ENCODE assay signal across 21 mouse cellular contexts in the genomic region with DNA sequence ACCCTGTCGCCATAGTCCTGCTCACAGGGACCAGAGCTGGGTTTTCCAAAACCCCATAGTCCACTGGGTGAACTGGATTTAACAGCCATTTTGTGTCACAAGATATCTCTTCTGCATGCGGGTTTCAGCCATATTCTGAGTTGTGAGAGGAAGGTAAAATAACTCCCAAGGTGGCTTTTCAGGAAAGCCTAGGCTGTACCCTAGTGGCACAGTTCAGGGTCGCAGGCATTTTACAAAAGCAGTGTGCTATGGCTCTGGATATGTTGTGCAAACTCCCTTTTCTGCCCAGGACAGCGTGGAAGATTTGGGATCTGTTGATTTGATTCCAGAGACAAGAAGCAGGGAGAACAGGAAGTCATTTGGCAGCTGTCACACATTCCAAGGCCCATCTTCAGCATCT.
DNase-seq lines count a peak whose midpoint lies in the region; ATAC-seq and TF ChIP-seq lines count a peak whose summit lies in the region.
"Had no signal": no experiment of that assay in that cellular context is flagged by ENCODE, and none has a peak within 500 bp of the region (broad histone marks: within the 10 kb centered on the region; RNA-seq: fewer than 3 reads in every experiment).

No protein-coding gene starts in this region.

- no peaks in the 10 kb centered on the region for H3K9me3 ChIP-seq in embryonic facial prominence, embryonic 11.5 days (replicated peaks; ENCODE audit: control insufficient read depth, low read length)
- H3K9me3 ChIP-seq in embryonic facial prominence, embryonic 10.5 days, result no peaks in the 10 kb centered on the region
- no peaks in the 10 kb centered on the region for H3K9me3 ChIP-seq in intestine, postnatal 0 days (ENCODE audit: control insufficient read depth)
- no peaks in the 10 kb centered on the region for H3K9me3 ChIP-seq in intestine, embryonic 16.5 days (ENCODE audit: control insufficient read depth, low read length)
- H3K9me3 ChIP-seq in midbrain, embryonic 14.5 days (ENCODE audit: control insufficient read depth, low read length), result no peaks in the 10 kb centered on the region
- no peaks in the 10 kb centered on the region for H3K9me3 ChIP-seq in midbrain, embryonic 13.5 days
- no peaks in the 10 kb centered on the region for H3K9me3 ChIP-seq in limb, embryonic 15.5 days
- H3K9me3 ChIP-seq: embryonic facial prominence, embryonic 13.5 days; forebrain, embryonic 15.5 days; heart, embryonic 12.5 days; midbrain, embryonic 12.5 days had no signal

- H3K36me3 ChIP-seq in embryonic facial prominence, embryonic 11.5 days (replicated peaks; ENCODE audit: control insufficient read depth, insufficient read depth, low read depth, low read length), result no peaks in the 10 kb centered on the region
- H3K36me3 ChIP-seq in embryonic facial prominence, embryonic 10.5 days (replicated peaks), result no peaks in the 10 kb centered on the region
- no peaks in the 10 kb centered on the region for H3K36me3 ChIP-seq in intestine, postnatal 0 days (ENCODE audit: control insufficient read depth, insufficient read depth)
- H3K36me3 ChIP-seq in intestine, embryonic 16.5 days (ENCODE audit: control insufficient read depth, insufficient read depth, low read length), result no peaks in the 10 kb centered on the region
- H3K36me3 ChIP-seq in midbrain, embryonic 14.5 days (ENCODE audit: control insufficient read depth, insufficient read depth, low read length), result no peaks in the 10 kb centered on the region
- H3K36me3 ChIP-seq in midbrain, embryonic 13.5 days, result no peaks in the 10 kb centered on the region
- H3K36me3 ChIP-seq in limb, embryonic 15.5 days, result no peaks in the 10 kb centered on the region
- H3K36me3 ChIP-seq: embryonic facial prominence, embryonic 13.5 days; forebrain, embryonic 15.5 days; G1E; heart, embryonic 12.5 days; midbrain, embryonic 12.5 days had no signal

- WGBS in embryonic facial prominence, embryonic 11.5 days, result 73% methylated on average over 4 of the region's 4 CpGs
- WGBS in embryonic facial prominence, embryonic 10.5 days, result 70% methylated on average over 4 of the region's 4 CpGs
- 66% methylated on average over 4 of the region's 4 CpGs for WGBS in intestine, postnatal 0 days
- 77% methylated on average over 4 of the region's 4 CpGs for WGBS in intestine, embryonic 16.5 days
- 73% methylated on average over 4 of the region's 4 CpGs for WGBS in midbrain, embryonic 14.5 days
- 80% methylated on average over 4 of the region's 4 CpGs for WGBS in midbrain, embryonic 13.5 days
- WGBS in limb, embryonic 15.5 days, result 65% methylated on average over 4 of the region's 4 CpGs

- no peak overlapping the region for H3K27ac ChIP-seq in embryonic facial prominence, embryonic 11.5 days (replicated peaks; ENCODE audit: low read depth, low read length)
- H3K27ac ChIP-seq in embryonic facial prominence, embryonic 10.5 days (replicated peaks), result no peak overlapping the region
- H3K27ac ChIP-seq in intestine, postnatal 0 days (ENCODE audit: low read depth, low read length), result no peak overlapping the region
- H3K27ac ChIP-seq in intestine, embryonic 16.5 days (ENCODE audit: low read length), result no peak overlapping the region
- no peak overlapping the region for H3K27ac ChIP-seq in midbrain, embryonic 14.5 days (replicated peaks; ENCODE audit: low read depth, low read length)
- H3K27ac ChIP-seq in midbrain, embryonic 13.5 days, result no peak overlapping the region
- 0 out of 2 replicates have a peak overlapping the region, but pooled peaks have one; percentile 1 for H3K27ac ChIP-seq in limb, embryonic 15.5 days
- H3K27ac ChIP-seq: embryonic facial prominence, embryonic 13.5 days; forebrain, embryonic 15.5 days; midbrain, embryonic 12.5 days had no signal

- peak; percentile 31 for DNase-seq in embryonic facial prominence, embryonic 11.5 days (ENCODE audit: low spot score)
- DNase-seq in embryonic facial prominence, embryonic 10.5 days (ENCODE audit: low spot score), result no peak
- DNase-seq in midbrain, embryonic 14.5 days, result peak; percentile 51
- DNase-seq in left cerebral cortex, postnatal 14 days (ENCODE audit: low spot score in 2 of 2), result no peak
- DNase-seq: adrenal gland, postnatal 14 days; cerebellum, adult 11-12 months; cerebellum, postnatal 14 days; heart, postnatal 4 days; kidney, adult 8-10 months; kidney, postnatal 36 days; lung, adult 2 months; right cerebral cortex, postnatal 4 days had no signal

- no peak overlapping the region for H3K4me2 ChIP-seq in embryonic facial prominence, embryonic 11.5 days (ENCODE audit: low read depth, low read length)
- H3K4me2 ChIP-seq in intestine, postnatal 0 days (replicated peaks; ENCODE audit: low read depth), result no peak overlapping the region
- no peak overlapping the region for H3K4me2 ChIP-seq in intestine, embryonic 16.5 days (ENCODE audit: low read depth, low read length)
- no peak overlapping the region for H3K4me2 ChIP-seq in midbrain, embryonic 14.5 days (ENCODE audit: low read length)
- no peak overlapping the region for H3K4me2 ChIP-seq in midbrain, embryonic 13.5 days (replicated peaks)
- no peak overlapping the region for H3K4me2 ChIP-seq in limb, embryonic 15.5 days
- H3K4me2 ChIP-seq: embryonic facial prominence, embryonic 13.5 days; forebrain, embryonic 15.5 days; heart, embryonic 12.5 days; midbrain, embryonic 12.5 days had no signal

- H3K4me3 ChIP-seq in embryonic facial prominence, embryonic 11.5 days (ENCODE audit: low read depth, low read length), result no peak overlapping the region
- H3K4me3 ChIP-seq in embryonic facial prominence, embryonic 10.5 days, result no peak overlapping the region
- H3K4me3 ChIP-seq in intestine, postnatal 0 days (ENCODE audit: low read depth, low read length), result no peak overlapping the region
- no peak overlapping the region for H3K4me3 ChIP-seq in intestine, embryonic 16.5 days (ENCODE audit: low read length)
- no peak overlapping the region for H3K4me3 ChIP-seq in midbrain, embryonic 14.5 days (replicated peaks; ENCODE audit: low read depth, low read length)
- no peak overlapping the region for H3K4me3 ChIP-seq in midbrain, embryonic 13.5 days (replicated peaks)
- H3K4me3 ChIP-seq in limb, embryonic 15.5 days, result no peak overlapping the region
- H3K4me3 ChIP-seq: embryonic facial prominence, embryonic 13.5 days; forebrain, embryonic 15.5 days; heart, embryonic 12.5 days; midbrain, embryonic 12.5 days had no signal

- no peaks in the 10 kb centered on the region for H3K4me1 ChIP-seq in embryonic facial prominence, embryonic 11.5 days (ENCODE audit: control insufficient read depth, insufficient read depth, low read length)
- H3K4me1 ChIP-seq in embryonic facial prominence, embryonic 10.5 days, result peaks cover 3% of the 10 kb centered on the region; the same call in 1 of the 2 replicates
- H3K4me1 ChIP-seq in intestine, postnatal 0 days (replicated peaks; ENCODE audit: control insufficient read depth, insufficient read depth, low read length), result no peaks in the 10 kb centered on the region
- H3K4me1 ChIP-seq in intestine, embryonic 16.5 days (ENCODE audit: control insufficient read depth, insufficient read depth, low read length), result no peaks in the 10 kb centered on the region
- no peaks in the 10 kb centered on the region for H3K4me1 ChIP-seq in midbrain, embryonic 14.5 days (ENCODE audit: control insufficient read depth, insufficient read depth, low read length)
- H3K4me1 ChIP-seq in midbrain, embryonic 13.5 days (replicated peaks), result no peaks in the 10 kb centered on the region
- H3K4me1 ChIP-seq in limb, embryonic 15.5 days, result 0 out of 2 replicates have a peak, but pooled peaks cover 4% of the 10 kb centered on the region
- H3K4me1 ChIP-seq: forebrain, embryonic 15.5 days; heart, embryonic 12.5 days had no signal

- H3K9ac ChIP-seq in embryonic facial prominence, embryonic 11.5 days (replicated peaks; ENCODE audit: low read length), result no peak overlapping the region
- no peak overlapping the region for H3K9ac ChIP-seq in intestine, postnatal 0 days (ENCODE audit: low read depth, low read length)
- no peak overlapping the region for H3K9ac ChIP-seq in intestine, embryonic 16.5 days (ENCODE audit: low read depth, low read length)
- H3K9ac ChIP-seq in midbrain, embryonic 14.5 days (replicated peaks; ENCODE audit: low read length), result no peak overlapping the region
- no peak overlapping the region for H3K9ac ChIP-seq in midbrain, embryonic 13.5 days (replicated peaks)
- no peak overlapping the region for H3K9ac ChIP-seq in limb, embryonic 15.5 days
- H3K9ac ChIP-seq: embryonic facial prominence, embryonic 13.5 days; forebrain, embryonic 15.5 days; heart, embryonic 12.5 days; midbrain, embryonic 12.5 days had no signal

- no peak for ATAC-seq in embryonic facial prominence, embryonic 11.5 days (replicated peaks; ENCODE audit: insufficient number of reproducible peaks, low FRiP score, low TSS enrichment, low read depth)
- no peak for ATAC-seq in intestine, postnatal 0 days
- no peak for ATAC-seq in intestine, embryonic 16.5 days
- no peak for ATAC-seq in midbrain, embryonic 14.5 days (ENCODE audit: low FRiP score, low TSS enrichment)
- no peak for ATAC-seq in midbrain, embryonic 13.5 days
- ATAC-seq in limb, embryonic 15.5 days (ENCODE audit: insufficient number of reproducible peaks, low FRiP score, low TSS enrichment, low read depth), result no peak
- ATAC-seq: forebrain, embryonic 15.5 days had no signal

- intact Hi-C loops in left cerebral cortex, postnatal 14 days (cut with DNase I), result no loop called here

- H3K27me3 ChIP-seq in embryonic facial prominence, embryonic 11.5 days (ENCODE audit: control insufficient read depth, insufficient read depth, low read length), result no peaks in the 10 kb centered on the region
- no peaks in the 10 kb centered on the region for H3K27me3 ChIP-seq in embryonic facial prominence, embryonic 10.5 days (replicated peaks; ENCODE audit: low read depth, poor library complexity, severe bottlenecking)
- no peaks in the 10 kb centered on the region for H3K27me3 ChIP-seq in intestine, postnatal 0 days (replicated peaks; ENCODE audit: control insufficient read depth, insufficient read depth, low read length)
- no peaks in the 10 kb centered on the region for H3K27me3 ChIP-seq in intestine, embryonic 16.5 days (replicated peaks; ENCODE audit: control insufficient read depth, insufficient read depth, low read length)
- H3K27me3 ChIP-seq in midbrain, embryonic 14.5 days (ENCODE audit: control insufficient read depth, insufficient read depth, low read length), result no peaks in the 10 kb centered on the region
- 0 out of 2 replicates have a peak, but pooled peaks cover 4% of the 10 kb centered on the region for H3K27me3 ChIP-seq in midbrain, embryonic 13.5 days
- H3K27me3 ChIP-seq in limb, embryonic 15.5 days, result no peaks in the 10 kb centered on the region
- H3K27me3 ChIP-seq: forebrain, embryonic 15.5 days; heart, embryonic 12.5 days; midbrain, embryonic 12.5 days had no signal

- peak; percentile 49 for TF ChIP-seq CTCF in intestine, postnatal 0 days (IDR thresholded peaks at IDR 0.05; ENCODE audit: low read depth)

Comparison
In these comparisons a context has a peak if more than half of its experiments do, and no peak if none do; other contexts are left out.
1. DNase-seq: peak in embryonic facial prominence, embryonic 11.5 days (single experiment) and midbrain, embryonic 14.5 days (single experiment); none in embryonic facial prominence, embryonic 10.5 days (single experiment) and left cerebral cortex, postnatal 14 days (0 of 2).